Mouse (Mus musculus) left cerebral cortex, postnatal 10 days (tissue): ENCODE measurements around the gene Card14. TPM values are rescaled to one million over a fixed set of nuclear protein-coding genes. Genes with fewer than 3 reads are reported as not detected.
A peak's percentile ranks its signal among the peaks of the same experiment; 100 is the strongest.

Experiments
- DNase-seq, 2 experiments: peaks; one replicate each; pipeline ENCODE4 v3.0.0; 2021 to 2022; ENCODE audit warnings: low spot score in 2 of 2, mixed read lengths in 1 of 2; ENCODE audit errors: extremely low spot score in 1 of 2
- intact Hi-C: fragments of 180-260 bp; cut with DNase I; formaldehyde crosslinking; loops from one replicate; pipeline ENCODE4 v1.15.1; 2025
- total RNA-seq, 2 experiments: library from RNA; stranded (reverse); gene quantifications; 2 replicates each; pipeline ENCODE4 v1.2.3; 2021

Gene Card14
- total RNA-seq, 2 experiments from 2014 or later: 0.32 to 0.34 TPM

DNA sequence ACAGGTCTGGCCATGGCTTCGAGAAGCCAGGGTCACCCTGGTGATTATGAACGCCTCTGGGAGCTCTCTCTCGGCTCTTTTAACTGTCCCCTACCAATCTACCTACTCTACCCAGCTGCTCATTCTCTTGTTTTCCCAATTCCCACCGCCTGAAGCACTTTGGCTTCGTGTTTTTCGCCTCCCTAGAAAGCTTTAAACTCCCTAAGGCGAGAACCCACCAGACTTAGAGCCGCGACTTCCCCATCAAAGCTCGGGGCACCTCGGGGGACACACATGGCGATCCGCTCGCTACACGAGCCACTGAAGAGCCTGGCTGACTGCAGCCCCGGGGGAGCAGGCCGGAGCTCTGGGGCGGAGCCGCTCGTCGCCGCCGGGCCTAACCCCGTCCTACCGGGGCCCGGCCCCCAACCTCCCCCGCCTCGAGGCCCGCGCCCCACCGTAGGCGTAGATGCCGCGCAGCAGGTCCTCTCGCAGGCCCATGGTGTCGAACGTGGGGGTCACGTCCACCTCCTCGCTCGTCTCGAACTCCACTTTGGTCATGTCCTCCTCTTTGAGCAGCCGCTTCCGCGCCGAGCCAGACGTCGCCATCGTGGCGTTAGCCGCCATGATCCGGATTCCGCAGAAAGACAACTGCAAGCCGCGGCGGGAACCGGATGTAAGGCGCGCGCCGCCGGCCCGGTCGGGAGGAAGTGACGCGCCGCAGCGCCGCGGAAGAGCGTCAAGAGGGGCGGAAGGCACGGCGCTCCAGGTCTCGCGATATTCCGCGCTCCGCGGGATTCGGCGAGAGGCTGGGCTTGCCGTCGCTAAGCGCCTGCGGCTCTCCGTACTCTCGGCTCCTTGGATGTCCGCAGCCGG lies 8.0 kb upstream of the Card14 start, which contains the start of gene Eif4a3:
Gene Eif4a3 (minus strand): TSS at position 699 of the 855 bp plus-strand sequence.
- intact Hi-C loops: no loop called here
- peak; percentile 90 to 97 for DNase-seq

GRCm38 (mm10) chr11:119300246-119300935 lies 7.2 kb upstream of the Card14 start:
- no peak for DNase-seq
- intact Hi-C loops: no loop called here

DNA sequence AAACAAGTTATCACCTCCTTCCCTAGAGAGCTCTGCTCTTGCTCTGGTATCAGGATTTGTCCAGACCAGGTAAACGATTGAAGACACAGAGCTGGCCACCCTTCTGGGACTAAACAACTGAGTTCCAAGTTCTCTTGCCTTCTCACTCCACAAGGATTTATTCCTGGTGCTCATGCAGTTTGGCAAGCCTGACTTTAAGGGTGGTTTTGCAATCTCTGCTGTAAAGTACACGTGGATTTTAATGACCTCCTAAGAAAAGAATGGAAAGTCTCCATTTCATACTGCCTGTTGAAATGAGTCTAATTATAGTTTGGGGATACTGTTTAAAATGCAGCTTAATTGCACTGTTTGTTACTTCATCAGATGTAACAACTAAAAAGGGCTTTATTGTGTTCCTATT lies 6.6 kb upstream of the Card14 start:
- intact Hi-C loops: no loop called here
- DNase-seq: no peak

DNA sequence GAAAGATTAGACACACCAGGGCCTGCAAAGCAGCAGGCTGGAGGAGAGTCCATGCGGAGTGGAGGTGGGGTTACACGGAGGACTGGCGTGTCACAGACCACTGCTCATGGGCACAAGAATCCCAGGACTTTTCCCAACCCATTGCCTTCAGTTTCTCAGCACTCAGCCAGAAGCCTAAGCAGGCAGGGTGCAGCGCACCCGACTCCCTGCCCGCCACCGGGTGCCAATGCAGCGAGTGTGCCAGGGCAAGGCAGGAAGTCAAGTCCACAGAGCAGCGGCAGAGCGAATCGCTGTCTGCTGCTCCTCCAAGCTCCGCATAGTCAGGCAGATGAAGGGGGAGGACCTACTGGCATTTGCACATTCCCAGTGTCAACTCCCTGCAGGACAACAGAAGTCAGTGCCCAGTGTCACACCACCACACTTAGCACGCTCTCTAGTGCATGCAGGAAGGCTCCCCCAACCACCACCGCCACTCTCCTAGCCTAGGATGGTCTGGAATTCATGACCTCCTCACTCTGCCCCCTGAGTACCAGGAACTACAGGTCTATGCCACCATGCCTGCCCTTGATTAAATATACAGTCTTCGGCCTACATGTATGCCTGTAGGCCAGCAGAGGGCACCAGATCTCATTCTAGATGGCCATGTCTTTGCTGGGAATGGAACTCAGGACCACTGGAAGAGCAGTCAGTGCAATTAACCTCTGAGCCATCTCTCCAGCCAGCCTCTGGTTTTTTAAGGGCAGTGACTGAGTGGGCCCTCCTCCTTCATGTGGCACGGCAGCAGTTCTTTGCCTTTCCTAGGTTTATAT lies 2.5 kb upstream of the Card14 start:
- no peak for DNase-seq
- intact Hi-C loops: no loop called here

DNA sequence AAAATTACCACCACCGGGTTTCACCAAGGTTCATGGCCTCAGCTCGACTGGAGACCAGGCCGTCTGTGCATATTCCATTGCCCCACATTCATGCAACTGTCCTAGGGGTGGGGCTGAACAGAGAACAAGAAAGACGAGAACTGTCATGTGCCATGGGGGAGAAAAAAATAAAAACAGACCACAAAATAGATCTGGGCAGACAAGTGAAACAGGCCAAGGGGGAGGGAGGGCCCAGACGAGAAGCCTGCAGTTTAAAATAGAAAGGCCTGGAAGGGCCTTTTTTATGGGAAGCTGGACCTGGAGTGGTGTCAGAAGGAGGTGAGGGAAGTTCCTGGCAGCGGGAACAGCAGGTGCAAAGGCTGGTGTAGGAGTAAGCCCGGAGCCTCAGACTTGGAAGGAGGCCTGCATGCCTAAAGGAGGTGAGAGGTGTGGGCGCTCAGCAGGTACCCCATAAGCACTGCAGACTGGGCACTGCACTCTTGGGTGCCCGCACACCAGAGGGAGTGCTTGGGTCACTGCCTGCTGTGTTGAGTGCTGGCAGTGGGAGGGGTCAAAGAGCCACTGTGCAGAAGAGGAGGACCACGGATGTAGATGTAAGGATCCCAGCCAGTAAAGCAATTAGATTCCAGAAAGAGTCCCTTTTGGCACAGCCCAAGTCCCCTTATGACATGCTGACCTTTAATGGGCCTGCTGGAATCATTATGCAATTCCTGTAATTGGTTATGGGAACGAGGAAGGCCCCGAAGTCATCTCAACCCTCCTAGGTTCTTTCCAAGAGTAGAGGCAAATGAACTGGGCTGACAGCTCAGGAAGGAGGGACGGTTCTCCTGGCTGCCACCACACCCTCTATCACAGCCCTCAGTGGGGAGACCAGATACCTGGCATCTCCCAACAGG lies 558 bp upstream of the Card14 start:
- intact Hi-C loops: no loop called here
- no peak for DNase-seq

GRCm38 (mm10) chr11:119307916-119308315 lies 348 bp downstream of the Card14 start:
- no peak for DNase-seq
- intact Hi-C loops: no loop called here

GRCm38 (mm10) chr11:119310621-119311020 lies 3.1 kb downstream of the Card14 start:
- no peak for DNase-seq
- intact Hi-C loops: loop anchor here (5.0 kb wide), 1 partner anchor 577 kb away; no protein-coding TSS in a partner anchor

- DNase-seq: no peak
- intact Hi-C loops: loop anchor here (5.0 kb wide), 1 partner anchor 573 kb away; no protein-coding TSS in a partner anchor
Measured at GRCm38 (mm10) chr11:119314252-119314936, 6.8 kb downstream of the Card14 start.

- DNase-seq: no peak
- intact Hi-C loops: no loop called here
Measured at GRCm38 (mm10) chr11:119316720-119317119, 9.2 kb downstream of the Card14 start.

DNA sequence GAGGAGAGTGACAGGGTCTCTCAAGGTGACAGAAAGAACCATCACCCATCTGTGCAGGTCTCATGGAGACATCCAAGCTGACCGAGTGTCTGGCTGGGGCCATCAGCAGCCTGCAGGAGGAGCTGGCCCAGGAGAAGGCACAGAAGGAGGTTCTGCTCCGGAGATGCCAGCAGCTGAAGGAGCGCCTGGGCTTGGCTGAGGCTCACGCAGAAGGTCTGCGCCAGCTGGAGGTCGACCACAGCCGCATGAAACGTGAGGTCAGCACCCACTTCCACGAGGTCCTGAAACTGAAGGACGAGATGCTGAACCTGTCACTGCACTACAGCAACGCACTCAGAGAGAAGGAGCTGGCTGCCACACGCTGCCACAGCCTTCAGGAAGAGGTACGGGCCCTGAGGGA lies 15.0 kb downstream of the Card14 start:
- intact Hi-C loops: no loop called here

DNA sequence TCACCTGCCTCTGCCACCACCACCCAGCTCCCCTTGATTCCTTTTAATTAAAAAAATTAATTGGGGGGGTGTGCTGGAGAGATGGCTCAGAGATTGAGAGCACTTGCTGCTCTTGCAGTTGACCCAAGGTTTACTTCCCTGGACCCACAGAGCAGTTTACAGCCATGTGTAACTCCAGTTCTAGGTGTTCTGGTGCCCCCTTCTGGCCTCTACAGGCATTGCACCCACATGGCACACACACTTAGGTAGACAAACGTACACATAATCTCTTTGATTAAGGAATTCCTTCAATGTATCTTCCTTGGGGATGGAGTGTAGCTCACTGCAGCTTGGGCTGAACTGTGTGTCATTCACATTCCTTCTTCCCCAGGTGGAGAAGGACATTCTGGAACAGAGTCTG lies 17.5 kb downstream of the Card14 start:
- DNase-seq: no peak
- intact Hi-C loops: no loop called here

More for the DNA sequence above, 15.0 kb downstream of the Card14 start:
- no peak for DNase-seq

GRCm38 (mm10) chr11:119330592-119330991 lies 23.0 kb downstream of the Card14 start:
- intact Hi-C loops: no loop called here
- DNase-seq: no peak

DNA sequence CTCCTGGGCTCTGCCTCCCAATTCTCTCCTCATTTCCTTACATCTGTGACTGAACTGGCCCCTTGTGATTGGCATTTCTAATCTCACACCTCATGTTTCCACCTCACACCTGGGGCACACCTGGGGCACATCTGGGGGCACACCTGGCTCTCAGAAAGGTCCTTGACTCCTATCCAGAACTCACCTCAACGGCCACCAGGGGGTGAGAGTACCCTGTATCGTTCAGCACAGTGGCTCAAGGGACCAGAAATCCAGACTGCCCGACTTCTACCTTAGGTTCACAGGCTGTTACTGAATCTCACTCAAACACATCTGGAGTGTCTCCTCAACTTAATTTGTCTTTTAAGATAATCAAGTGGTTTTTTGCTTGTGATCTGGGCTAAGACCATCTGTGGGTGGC lies 24.4 kb downstream of the Card14 start:
- intact Hi-C loops: no loop called here
- no peak for DNase-seq

- no peak for DNase-seq
- intact Hi-C loops: no loop called here
Measured at GRCm38 (mm10) chr11:119338271-119339059, 30.9 kb downstream of the Card14 start.

- intact Hi-C loops: no loop called here
- no peak for DNase-seq
Measured at GRCm38 (mm10) chr11:119339179-119339578, 31.6 kb downstream of the Card14 start.

DNA sequence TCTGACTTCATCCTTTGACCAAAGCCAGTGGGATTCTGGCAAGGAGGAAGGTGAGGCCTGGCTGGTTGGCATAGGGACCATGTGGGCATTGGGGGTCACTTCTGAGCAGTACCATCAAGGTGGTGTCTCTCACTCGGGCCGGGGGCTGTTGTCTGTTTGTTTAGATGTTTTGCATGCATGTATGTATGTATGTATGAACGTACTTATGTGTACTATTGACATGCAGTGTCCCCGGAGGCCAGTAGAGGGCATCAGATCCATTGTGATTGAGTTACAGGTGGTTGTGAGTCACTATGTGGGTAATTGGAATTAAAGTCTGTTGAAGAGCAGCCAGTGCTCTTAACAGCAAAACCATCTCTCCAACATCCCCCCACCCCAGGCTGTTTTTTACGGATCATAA lies 32.1 kb downstream of the Card14 start:
- DNase-seq: peak; percentile 67 to 70
- intact Hi-C loops: loop anchor here (10.0 kb wide), 1 partner anchor 565 kb away; no protein-coding TSS in a partner anchor

- DNase-seq: no peak
- intact Hi-C loops: loop anchor here (10.0 kb wide), 1 partner anchor 561 kb away; no protein-coding TSS in a partner anchor
Measured at GRCm38 (mm10) chr11:119344178-119344577, 36.6 kb downstream of the Card14 start.
